Comparison of ENCODE assay signal across 8 mouse cellular contexts in genomic region chr17:80480031-80480854, GRCm38 (mm10). TPM values are rescaled to one million over a fixed set of nuclear protein-coding genes. Genes with fewer than 3 reads are reported as not detected.
DNase-seq lines count a peak whose midpoint lies in the region; ATAC-seq and TF ChIP-seq lines count a peak whose summit lies in the region.

Gene Sos1 (minus strand): TSS chr17:80480453.

- H3K4me2 ChIP-seq in heart, embryonic 12.5 days: peak within 1 kb of the TSS; percentile 67
- peak within 1 kb of the TSS; percentile 55 for H3K4me2 ChIP-seq in kidney, embryonic 16.5 days (replicated peaks; ENCODE audit: low read depth, low read length)

- WGBS in heart, embryonic 12.5 days: 2% methylated on average over 82 of the region's 90 CpGs
- WGBS in kidney, embryonic 16.5 days: 0% methylated on average over 59 of the region's 90 CpGs
- WGBS in liver, adult 2 months: 3% methylated on average over 90 of the region's 90 CpGs

- H3K36me3 ChIP-seq in erythroblast, embryonic 14.5 days (ENCODE audit: control insufficient read depth): peaks cover 2% of the 10 kb centered on the region
- no peaks in the 10 kb centered on the region for H3K36me3 ChIP-seq in heart, embryonic 12.5 days
- H3K36me3 ChIP-seq in kidney, embryonic 16.5 days (ENCODE audit: insufficient read depth, low read length): peaks cover 3% of the 10 kb centered on the region; the same call in 1 of the 2 replicates
- no peaks in the 10 kb centered on the region for H3K36me3 ChIP-seq in liver, adult 2 months (ENCODE audit: control insufficient read depth, insufficient read depth, low read length)

- no peaks in the 10 kb centered on the region for H3K27me3 ChIP-seq in erythroblast, embryonic 14.5 days (ENCODE audit: control insufficient read depth)
- no peaks in the 10 kb centered on the region for H3K27me3 ChIP-seq in heart, embryonic 12.5 days (replicated peaks)
- no peaks in the 10 kb centered on the region for H3K27me3 ChIP-seq in kidney, embryonic 16.5 days (ENCODE audit: insufficient read depth, low read length)
- no peaks in the 10 kb centered on the region for H3K27me3 ChIP-seq in liver, adult 2 months (ENCODE audit: control insufficient read depth, insufficient read depth, low read length)

- no peaks in the 10 kb centered on the region for H3K9me3 ChIP-seq in erythroblast, embryonic 14.5 days (ENCODE audit: control insufficient read depth, low read length)
- no peaks in the 10 kb centered on the region for H3K9me3 ChIP-seq in heart, embryonic 12.5 days (replicated peaks)
- H3K9me3 ChIP-seq in kidney, embryonic 16.5 days (ENCODE audit: low read length): no peaks in the 10 kb centered on the region

- peak; percentile 96 for DNase-seq in CD4-positive, CD25-positive, alpha-beta regulatory T cell, adult 2 months (ENCODE audit: low read depth, low spot score)
- peak; percentile 89 for DNase-seq in brain, embryonic 18.5 days (ENCODE audit: low read depth, low spot score)
- peak; percentile 88 for DNase-seq in liver, adult 2 months (ENCODE audit: extremely low read depth, low read depth, low spot score)
- DNase-seq in spleen, postnatal 36 days (ENCODE audit: low spot score in 2 of 2): peak; percentile 94 to 95

- H3K9ac ChIP-seq in heart, embryonic 12.5 days: peak within 1 kb of the TSS; percentile 89
- H3K9ac ChIP-seq in kidney, embryonic 16.5 days (replicated peaks; ENCODE audit: low read length): peak within 1 kb of the TSS; percentile 97
- H3K9ac ChIP-seq in liver, adult 2 months (ENCODE audit: low read depth, low read length): peak within 1 kb of the TSS; percentile 99

- peak; percentile 89 for ATAC-seq in heart, embryonic 12.5 days (ENCODE audit: insufficient number of reproducible peaks, low FRiP score)
- peak; percentile 82 for ATAC-seq in kidney, embryonic 16.5 days (ENCODE audit: low FRiP score, low TSS enrichment)
- ATAC-seq in monocyte, adult 5-6 weeks (replicated peaks; ENCODE audit: insufficient number of reproducible peaks, low FRiP score, low TSS enrichment, poor library complexity, severe bottlenecking): peak; percentile 71

- peak within 1 kb of the TSS; percentile 83 for H3K4me3 ChIP-seq in erythroblast, embryonic 14.5 days (replicated peaks)
- H3K4me3 ChIP-seq in heart, embryonic 12.5 days: peak within 1 kb of the TSS; percentile 82
- peak within 1 kb of the TSS; percentile 95 for H3K4me3 ChIP-seq in kidney, embryonic 16.5 days (ENCODE audit: low read length)
- H3K4me3 ChIP-seq in liver, adult 2 months (ENCODE audit: insufficient read depth, low read depth, low read length): peak within 1 kb of the TSS; percentile 94

- peak within 1 kb of the TSS; percentile 93 for H3K27ac ChIP-seq in heart, embryonic 12.5 days (ENCODE audit: poor library complexity, severe bottlenecking)
- H3K27ac ChIP-seq in kidney, embryonic 16.5 days (ENCODE audit: low read length): peak within 1 kb of the TSS; percentile 95
- peak within 1 kb of the TSS; percentile 100 for H3K27ac ChIP-seq in liver, adult 2 months (replicated peaks; ENCODE audit: insufficient read depth, low read depth, low read length)

- TF ChIP-seq CTCF in liver, adult 2 months (IDR thresholded peaks at IDR 0.05; ENCODE audit: low read depth, low read length): no peak

- TF ChIP-seq POLR2A in liver, adult 2 months (IDR thresholded peaks at IDR 0.05; ENCODE audit: extremely low read depth, insufficient read depth, low read length): peak; percentile 60

- peaks cover 14% of the 10 kb centered on the region; the same call in 1 of the 2 replicates for H3K79me2 ChIP-seq in liver, adult 2 months (ENCODE audit: control insufficient read depth, insufficient read depth, low read length)

- peaks cover 65% of the 10 kb centered on the region for H3K4me1 ChIP-seq in erythroblast, embryonic 14.5 days (ENCODE audit: control insufficient read depth)
- peaks cover 17% of the 10 kb centered on the region for H3K4me1 ChIP-seq in heart, embryonic 12.5 days (replicated peaks)
- H3K4me1 ChIP-seq in kidney, embryonic 16.5 days (ENCODE audit: insufficient read depth, low read length): peaks cover 22% of the 10 kb centered on the region
- H3K4me1 ChIP-seq in liver, adult 2 months (ENCODE audit: control insufficient read depth, insufficient read depth, low read length): peaks cover 12% of the 10 kb centered on the region; the same call in 1 of the 2 replicates

RNA-seq across cellular contexts. Expression of gene Sos1, which starts in this region (rescaled TPM):
- 0.04 and 0.06 TPM in 2 replicates for polyA plus RNA-seq in erythroblast, embryonic 14.5 days (2012)
- 4.8 and 5.4 TPM in 2 replicates for polyA plus RNA-seq in heart, embryonic 12.5 days (2016; fragmentation: Nextera tagmentation; extraction: Ambion mirVana)
- 3.9 and 4.6 TPM in 2 replicates for polyA plus RNA-seq in kidney, embryonic 16.5 days (2015; fragmentation: Nextera tagmentation; extraction: Ambion mirVana)
- 11.8 and 12.0 TPM in 2 replicates for total RNA-seq in liver, adult 2 months (2014; rRNA removed)
- 2.8 TPM in 2 replicates for polyA plus RNA-seq in liver, adult 2 months (2012; rRNA removed)
- 7.0 to 13.8 TPM (median 9.4 TPM) in 3 replicates for total RNA-seq in monocyte, adult 5-6 weeks (2017)

Comparison
In these comparisons a context has a peak if more than half of its experiments do, and no peak if none do; other contexts are left out.
1. Peak in every context shown above with its lines: DNase-seq, ATAC-seq, H3K4me3 ChIP-seq and H3K27ac ChIP-seq.